Mouse (Mus musculus): ENCODE results near the gene Zfp3. TPM values are rescaled to one million over a fixed set of nuclear protein-coding genes. Genes with fewer than 3 reads are reported as not detected.

Zfp3 gene
- polyA plus RNA-seq, 1 experiment from 2014 or later: 11.1 TPM

DNA sequence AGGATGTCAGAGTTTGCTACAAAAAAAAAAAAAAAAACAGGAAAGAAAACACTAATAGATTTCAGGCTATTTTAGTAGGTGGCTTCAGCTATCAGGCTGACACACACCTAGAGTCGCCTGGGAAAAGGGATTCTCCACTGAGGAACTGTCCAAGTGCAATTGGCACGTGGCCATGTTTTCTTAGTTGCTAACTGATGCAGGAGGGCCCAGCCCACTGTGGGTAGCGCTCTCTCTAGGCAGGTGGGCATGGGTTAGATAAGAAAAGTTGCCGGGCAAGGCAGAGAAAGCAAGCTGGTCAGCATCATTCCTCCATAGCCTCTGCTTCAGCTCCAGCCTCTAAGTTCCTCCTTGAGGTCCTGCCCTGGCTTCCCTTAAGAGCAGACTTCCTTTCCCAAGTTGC is 52.8 kb downstream of the Zfp3 start:
- 80% methylated on average over 4 of the region's 4 CpGs for WGBS
- ATAC-seq (ENCODE audit: low FRiP score): no peak
- no peak overlapping the region for H3K4me3 ChIP-seq (ENCODE audit: low read depth, low read length)

GRCm38 (mm10) chr11:70820120-70820519 is 56.1 kb downstream of the Zfp3 start:
- Histone ChIP-seq H3K9ac (ENCODE audit: low read depth, low read length) (no peak overlapping the region), H3K4me2 (replicated peaks; ENCODE audit: low read depth, low read length) (no peak overlapping the region), H3K9me3 (ENCODE audit: control insufficient read depth, low read length) (no peaks in the 10 kb centered on the region), H3K27ac (ENCODE audit: low read depth, low read length) (no peak overlapping the region), H3K36me3 (ENCODE audit: control insufficient read depth, insufficient read depth, low read length) (no peaks in the 10 kb centered on the region), H3K4me1 (replicated peaks; ENCODE audit: control insufficient read depth, insufficient read depth, low read length) (no peaks in the 10 kb centered on the region), H3K4me3 (ENCODE audit: low read depth, low read length) (no peak overlapping the region), H3K27me3 (ENCODE audit: control insufficient read depth, insufficient read depth, low read length) (no peaks in the 10 kb centered on the region)
- DNase-seq (ENCODE audit: low spot score) (no peak), ATAC-seq (ENCODE audit: low FRiP score) (no peak)
- 86% methylated on average over 8 of the region's 8 CpGs for WGBS

More for the DNA sequence above, 52.8 kb downstream of the Zfp3 start:
- H3K9ac ChIP-seq (ENCODE audit: low read depth, low read length): no peak overlapping the region
- no peak overlapping the region for H3K4me2 ChIP-seq (replicated peaks; ENCODE audit: low read depth, low read length)
- H3K9me3 ChIP-seq (ENCODE audit: control insufficient read depth, low read length): no peaks in the 10 kb centered on the region
- DNase-seq (ENCODE audit: low spot score): no peak
- no peaks in the 10 kb centered on the region for H3K36me3 ChIP-seq (ENCODE audit: control insufficient read depth, insufficient read depth, low read length)
- no peak overlapping the region for H3K27ac ChIP-seq (ENCODE audit: low read depth, low read length)
- H3K4me1 ChIP-seq (replicated peaks; ENCODE audit: control insufficient read depth, insufficient read depth, low read length): no peaks in the 10 kb centered on the region
- H3K27me3 ChIP-seq (ENCODE audit: control insufficient read depth, insufficient read depth, low read length): no peaks in the 10 kb centered on the region

- Histone ChIP-seq H3K36me3 (ENCODE audit: control insufficient read depth, insufficient read depth, low read length) (no peaks in the 10 kb centered on the region), H3K27ac (ENCODE audit: low read depth, low read length) (0 out of 2 replicates have a peak overlapping the region, but pooled peaks have one; percentile 2), H3K27me3 (ENCODE audit: control insufficient read depth, insufficient read depth, low read length) (no peaks in the 10 kb centered on the region), H3K4me2 (replicated peaks; ENCODE audit: low read depth, low read length) (no peak overlapping the region), H3K4me3 (ENCODE audit: low read depth, low read length) (no peak overlapping the region), H3K4me1 (replicated peaks; ENCODE audit: control insufficient read depth, insufficient read depth, low read length) (no peaks in the 10 kb centered on the region), H3K9me3 (ENCODE audit: control insufficient read depth, low read length) (no peaks in the 10 kb centered on the region), H3K9ac (ENCODE audit: low read depth, low read length) (no peak overlapping the region)
- ATAC-seq (ENCODE audit: low FRiP score) (0 out of 2 replicates have a peak, but pooled peaks have one; percentile 49), DNase-seq (ENCODE audit: low spot score) (peak; percentile 39)
- WGBS: 52% methylated on average over 17 of the region's 17 CpGs
These were observed 58.0 kb downstream of the Zfp3 start for GRCm38 (mm10) chr11:70821728-70822591.

Other genes with a start within 250 kb of the Zfp3 start
- gene Vmo1, start 249.6 kb upstream of the Zfp3 start, polyA plus RNA-seq (2014; fragmentation: Nextera tagmentation; extraction: Ambion mirVana): 0.36 TPM in 1 of 2 replicates, not detected in the other
- gene Gltpd2, start 245.0 kb upstream of the Zfp3 start, polyA plus RNA-seq (2014; fragmentation: Nextera tagmentation; extraction: Ambion mirVana): 0.14 and 0.45 TPM in 2 replicates
- 895 and 918 TPM in 2 replicates for gene Psmb6, start 238.8 kb upstream of the Zfp3 start, polyA plus RNA-seq (2014; fragmentation: Nextera tagmentation; extraction: Ambion mirVana)
- gene Gm40193, start 231.3 kb upstream of the Zfp3 start, polyA plus RNA-seq (2014; fragmentation: Nextera tagmentation; extraction: Ambion mirVana): not detected in 2 replicates
- 2.5 and 2.9 TPM in 2 replicates for gene Pld2, start 224.1 kb upstream of the Zfp3 start, polyA plus RNA-seq (2014; fragmentation: Nextera tagmentation; extraction: Ambion mirVana)
- 11.9 and 17.6 TPM in 2 replicates for gene Mink1, start 201.3 kb upstream of the Zfp3 start, polyA plus RNA-seq (2014; fragmentation: Nextera tagmentation; extraction: Ambion mirVana)
- gene 4930544D05Rik, start 148.4 kb upstream of the Zfp3 start, polyA plus RNA-seq (2014; fragmentation: Nextera tagmentation; extraction: Ambion mirVana): not detected in 2 replicates
- gene Chrne, start 145.0 kb upstream of the Zfp3 start, polyA plus RNA-seq (2014; fragmentation: Nextera tagmentation; extraction: Ambion mirVana): not detected in 2 replicates
- gene Gp1ba, start 125.1 kb upstream of the Zfp3 start, polyA plus RNA-seq (2014; fragmentation: Nextera tagmentation; extraction: Ambion mirVana): 0.64 and 1.2 TPM in 2 replicates
- gene Rnf167, start 117.0 kb upstream of the Zfp3 start, polyA plus RNA-seq (2014; fragmentation: Nextera tagmentation; extraction: Ambion mirVana): 86.6 and 94.3 TPM in 2 replicates
- 138 and 145 TPM in 2 replicates for gene Slc25a11, start 116.7 kb upstream of the Zfp3 start, polyA plus RNA-seq (2014; fragmentation: Nextera tagmentation; extraction: Ambion mirVana)
- gene Pfn1, start 109.6 kb upstream of the Zfp3 start, polyA plus RNA-seq (2014; fragmentation: Nextera tagmentation; extraction: Ambion mirVana): 1,409 and 1,523 TPM in 2 replicates
- 23.2 and 26.2 TPM in 2 replicates for gene Eno3, start 107.0 kb upstream of the Zfp3 start, polyA plus RNA-seq (2014; fragmentation: Nextera tagmentation; extraction: Ambion mirVana)
- gene Spag7, start 94.8 kb upstream of the Zfp3 start, polyA plus RNA-seq (2014; fragmentation: Nextera tagmentation; extraction: Ambion mirVana): 151 and 176 TPM in 2 replicates
- 8.2 and 9.2 TPM in 2 replicates for gene Camta2, start 76.1 kb upstream of the Zfp3 start, polyA plus RNA-seq (2014; fragmentation: Nextera tagmentation; extraction: Ambion mirVana)
- 0.63 and 1.9 TPM in 2 replicates for gene Inca1, start 64.1 kb upstream of the Zfp3 start, polyA plus RNA-seq (2014; fragmentation: Nextera tagmentation; extraction: Ambion mirVana)
- 5.9 and 6.0 TPM in 2 replicates for gene Kif1c, start 63.7 kb upstream of the Zfp3 start, polyA plus RNA-seq (2014; fragmentation: Nextera tagmentation; extraction: Ambion mirVana)
- 0.22 TPM in 1 of 2 replicates, not detected in the other for gene Scimp, start 48.4 kb downstream of the Zfp3 start, polyA plus RNA-seq (2014; fragmentation: Nextera tagmentation; extraction: Ambion mirVana)
- gene Rabep1, start 80.6 kb downstream of the Zfp3 start, polyA plus RNA-seq (2014; fragmentation: Nextera tagmentation; extraction: Ambion mirVana): 43.0 and 48.6 TPM in 2 replicates
- gene Nup88, start 205.8 kb downstream of the Zfp3 start, polyA plus RNA-seq (2014; fragmentation: Nextera tagmentation; extraction: Ambion mirVana): 169 and 172 TPM in 2 replicates
- 73.8 and 77.4 TPM in 2 replicates for gene Rpain, start 206.0 kb downstream of the Zfp3 start, polyA plus RNA-seq (2014; fragmentation: Nextera tagmentation; extraction: Ambion mirVana)
- gene C1qbp, start 218.8 kb downstream of the Zfp3 start, polyA plus RNA-seq (2014; fragmentation: Nextera tagmentation; extraction: Ambion mirVana): 220 and 232 TPM in 2 replicates
- 17.8 and 19.3 TPM in 2 replicates for gene Dhx33, start 240.2 kb downstream of the Zfp3 start, polyA plus RNA-seq (2014; fragmentation: Nextera tagmentation; extraction: Ambion mirVana)